Mouse (Mus musculus) hindbrain, postnatal 0 days (tissue): ENCODE data around the gene Arel1. TPM values are rescaled to one million over a fixed set of nuclear protein-coding genes. Genes with fewer than 3 reads are reported as not detected.
A peak's percentile ranks its signal among the peaks of the same experiment; 100 is the strongest.

ENCODE experiments used
- ATAC-seq: fragments of 200-750 bp; cut with Nextera tagmentation; 2 replicates; pipeline ENCODE4 v1.8.0; 2017; ENCODE audit warnings: mild to moderate bottlenecking, moderate TSS enrichment, moderate library complexity
- DNase-seq: peaks from one replicate; pipeline ENCODE4 v3.0.0-alpha.2; 2015; ENCODE audit warnings: low spot score
- H3K27ac ChIP-seq: fragments of 300-500 bp; sonication (generic); 2 replicates; pipeline ENCODE4 v1.5.1; 2014; ENCODE audit warnings: mild to moderate bottlenecking
- H3K27me3 ChIP-seq: fragments of 300-500 bp; sonication (generic); 2 replicates; pipeline ENCODE4 v1.6.1; 2014; ENCODE audit warnings: low read length, mixed read lengths; ENCODE audit not compliant: insufficient read depth
- H3K36me3 ChIP-seq: fragments of 300-500 bp; sonication (generic); 2 replicates; pipeline ENCODE4 v1.6.1; 2014; ENCODE audit warnings: low read length, mixed read lengths; ENCODE audit not compliant: insufficient read depth
- H3K4me1 ChIP-seq: fragments of 300-500 bp; sonication (generic); 2 replicates; pipeline ENCODE4 v1.6.1; 2014; ENCODE audit warnings: antibody characterized with exemption, low read length, mixed read lengths; ENCODE audit not compliant: insufficient read depth
- H3K4me2 ChIP-seq: fragments of 300-500 bp; sonication (generic); 2 replicates; pipeline ENCODE4 v1.6.1; 2014; ENCODE audit warnings: low read depth, mild to moderate bottlenecking, low read length, moderate library complexity, mixed read lengths
- H3K4me3 ChIP-seq: fragments of 300-500 bp; sonication (generic); 2 replicates; pipeline ENCODE4 v1.5.1; 2014; ENCODE audit warnings: low read length
- H3K9ac ChIP-seq: fragments of 300-500 bp; sonication (generic); replicated peaks from 2 replicates; pipeline ENCODE4 v1.6.1; 2014; ENCODE audit warnings: mild to moderate bottlenecking, low read length, moderate library complexity, mixed read lengths
- H3K9me3 ChIP-seq: fragments of 300-500 bp; sonication (generic); 2 replicates; pipeline ENCODE4 v1.6.1; 2016; ENCODE audit warnings: low read length, mixed read lengths
- CTCF ChIP-seq: IDR thresholded peaks from 2 replicates; pipeline ENCODE4 v1.5.1; 2016; ENCODE audit warnings: antibody characterized with exemption, control low read depth, low read depth
- WGBS: fragments of 180-500 bp; shearing (Covaris S2); extraction: QIAGEN DNeasy Blood & Tissue Kit; methylation state at CpG from one replicate; pipeline ENCODE4 v1.1.7; 2014; 5-methylcytosine and 5-hydroxymethylcytosine counted together
- polyA plus RNA-seq: library from polyadenylated mRNA; unstranded; fragments of >200 nt; fragmentation: Nextera tagmentation; extraction: Ambion mirVana; gene quantifications from 2 replicates; pipeline ENCODE4 v1.2.1, GENCODE M21; 2015
- total RNA-seq: library from RNA; depleted of rRNA; stranded (reverse); fragments of >200 nt; gene quantifications from 2 replicates; pipeline ENCODE4 v1.2.3, GENCODE M21; 2014; rRNA removed

Arel1 gene
- total RNA-seq (83.7 and 86.6 TPM in 2 replicates), polyA plus RNA-seq (27.5 and 27.6 TPM in 2 replicates)

- peak within 1 kb of the TSS; percentile 91 for H3K9ac ChIP-seq
- H3K36me3 ChIP-seq: peaks cover 11% of the 10 kb centered on the region; the same call in 1 of the 2 replicates
- peak within 1 kb of the TSS; percentile 98 for H3K4me3 ChIP-seq
- peak within 1 kb of the TSS; percentile 82 for H3K27ac ChIP-seq
- TF ChIP-seq CTCF: no peak
- ATAC-seq (peak; percentile 92), DNase-seq (peak; percentile 96)
- no peaks in the 10 kb centered on the region for H3K27me3 ChIP-seq
- under 1% methylated on average over 42 of the region's 42 CpGs for WGBS
- peak within 1 kb of the TSS; percentile 98 for H3K4me2 ChIP-seq
- no peaks in the 10 kb centered on the region for H3K9me3 ChIP-seq
- H3K4me1 ChIP-seq: peaks cover 10% of the 10 kb centered on the region
Measured at GRCm38 (mm10) chr12:84970428-84971096, at the start of gene Arel1, which contains the start of gene Fcf1. TSS of gene Arel1 (minus strand) at chr12:84970900. TSS of gene Fcf1 (plus strand) at chr12:84970897.

GRCm38 (mm10) chr12:85012185-85012584 is 41.5 kb upstream of the Arel1 start:
- DNase-seq (no peak), ATAC-seq (no peak)
- H3K27ac ChIP-seq: no peak overlapping the region
- H3K4me3 ChIP-seq: no peak overlapping the region
- H3K9ac ChIP-seq: no peak overlapping the region
- H3K4me1 ChIP-seq: no peaks in the 10 kb centered on the region
- peaks cover 33% of the 10 kb centered on the region for H3K36me3 ChIP-seq
- H3K4me2 ChIP-seq: no peak overlapping the region
- TF ChIP-seq CTCF: no peak
- H3K27me3 ChIP-seq: no peaks in the 10 kb centered on the region
- H3K9me3 ChIP-seq: no peaks in the 10 kb centered on the region
- WGBS: 96% methylated on average over 2 of the region's 2 CpGs

GRCm38 (mm10) chr12:85010541-85010940 is 39.8 kb upstream of the Arel1 start:
- H3K9me3 ChIP-seq: no peaks in the 10 kb centered on the region
- no peak overlapping the region for H3K4me3 ChIP-seq
- no peak overlapping the region for H3K4me2 ChIP-seq
- TF ChIP-seq CTCF: no peak
- H3K27me3 ChIP-seq: no peaks in the 10 kb centered on the region
- H3K4me1 ChIP-seq: no peaks in the 10 kb centered on the region
- 85% methylated on average over 2 of the region's 2 CpGs for WGBS
- peaks cover 28% of the 10 kb centered on the region for H3K36me3 ChIP-seq
- DNase-seq (no peak), ATAC-seq (no peak)
- H3K27ac ChIP-seq: no peak overlapping the region
- H3K9ac ChIP-seq: no peak overlapping the region

- no peak overlapping the region for H3K4me2 ChIP-seq
- TF ChIP-seq CTCF: no peak
- WGBS: 90% methylated on average over 1 of the region's 1 CpGs
- no peak overlapping the region for H3K9ac ChIP-seq
- no peaks in the 10 kb centered on the region for H3K4me1 ChIP-seq
- peaks cover 21% of the 10 kb centered on the region for H3K36me3 ChIP-seq
- H3K27ac ChIP-seq: no peak overlapping the region
- no peaks in the 10 kb centered on the region for H3K9me3 ChIP-seq
- H3K27me3 ChIP-seq: no peaks in the 10 kb centered on the region
- no peak for ATAC-seq
- DNase-seq: no peak
- no peak overlapping the region for H3K4me3 ChIP-seq
Measured at GRCm38 (mm10) chr12:85009776-85010175, 39.1 kb upstream of the Arel1 start.

- no peak for TF ChIP-seq CTCF
- no peak for ATAC-seq
- Histone ChIP-seq H3K27ac (no peak overlapping the region), H3K4me3 (no peak overlapping the region), H3K9me3 (no peaks in the 10 kb centered on the region), H3K9ac (no peak overlapping the region), H3K36me3 (no peaks in the 10 kb centered on the region), H3K4me2 (no peak overlapping the region), H3K27me3 (no peaks in the 10 kb centered on the region), H3K4me1 (no peaks in the 10 kb centered on the region)
- DNase-seq: no peak
Measured at GRCm38 (mm10) chr12:85007021-85007420, 36.3 kb upstream of the Arel1 start.

- Histone ChIP-seq H3K4me2 (no peak overlapping the region), H3K36me3 (no peaks in the 10 kb centered on the region), H3K27me3 (no peaks in the 10 kb centered on the region), H3K4me1 (no peaks in the 10 kb centered on the region), H3K4me3 (no peak overlapping the region), H3K9ac (no peak overlapping the region), H3K9me3 (no peaks in the 10 kb centered on the region), H3K27ac (no peak overlapping the region)
- TF ChIP-seq CTCF: no peak
- DNase-seq (no peak), ATAC-seq (no peak)
- WGBS: 67% methylated on average over 1 of the region's 1 CpGs
Measured at GRCm38 (mm10) chr12:85006206-85006605, 35.5 kb upstream of the Arel1 start.

- H3K27ac ChIP-seq: no peak overlapping the region
- H3K9me3 ChIP-seq: no peaks in the 10 kb centered on the region
- no peak for ATAC-seq
- DNase-seq: no peak
- H3K4me2 ChIP-seq: peak overlapping the region; percentile 87
- H3K36me3 ChIP-seq: 0 out of 2 replicates have a peak, but pooled peaks cover 4% of the 10 kb centered on the region
- H3K9ac ChIP-seq: 0 out of 2 replicates have a peak overlapping the region, but pooled peaks have one; percentile 17
- no peaks in the 10 kb centered on the region for H3K27me3 ChIP-seq
- H3K4me3 ChIP-seq: peak overlapping the region; percentile 95
- H3K4me1 ChIP-seq: peaks cover 17% of the 10 kb centered on the region
- TF ChIP-seq CTCF: no peak
Measured at GRCm38 (mm10) chr12:84999053-84999452, 28.4 kb upstream of the Arel1 start.
